Mouse (Mus musculus) urinary bladder, postnatal 25 days (tissue): ENCODE results near the gene Tbk1.

Experiments used
- DNase-seq: peaks from one replicate; pipeline ENCODE4 v3.0.0; 2022; ENCODE audit warnings: low spot score

Tbk1 gene

GRCm38 (mm10) chr10:121586675-121587370 is at the start of gene Tbk1:
Gene Tbk1 (minus strand): TSS chr10:121586787.
- peak; percentile 91 for DNase-seq

DNA sequence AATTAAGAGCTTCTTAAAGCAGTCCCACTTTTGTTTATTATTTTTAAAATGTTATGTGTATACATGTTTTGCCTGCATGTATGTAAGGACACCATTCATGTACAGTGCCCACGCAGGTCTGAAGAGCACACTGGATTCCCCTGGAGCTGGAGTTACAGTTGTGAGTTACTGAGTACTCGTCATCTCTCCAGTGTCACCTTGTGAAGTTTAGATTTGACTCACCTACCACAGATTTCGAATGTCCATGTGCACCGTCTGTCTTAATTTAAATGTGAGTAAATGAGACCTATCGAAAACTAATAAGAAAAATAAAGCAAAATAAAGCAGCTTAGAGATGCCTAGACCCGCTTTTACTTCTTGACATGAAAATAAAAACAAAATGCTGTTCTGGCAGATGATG is 49.7 kb upstream of the Tbk1 start:
- DNase-seq = no peak

GRCm38 (mm10) chr10:121634159-121634558 is 47.6 kb upstream of the Tbk1 start:
- DNase-seq = no peak

- no peak for DNase-seq
Observed at GRCm38 (mm10) chr10:121628561-121629040, 42.0 kb upstream of the Tbk1 start.

DNA sequence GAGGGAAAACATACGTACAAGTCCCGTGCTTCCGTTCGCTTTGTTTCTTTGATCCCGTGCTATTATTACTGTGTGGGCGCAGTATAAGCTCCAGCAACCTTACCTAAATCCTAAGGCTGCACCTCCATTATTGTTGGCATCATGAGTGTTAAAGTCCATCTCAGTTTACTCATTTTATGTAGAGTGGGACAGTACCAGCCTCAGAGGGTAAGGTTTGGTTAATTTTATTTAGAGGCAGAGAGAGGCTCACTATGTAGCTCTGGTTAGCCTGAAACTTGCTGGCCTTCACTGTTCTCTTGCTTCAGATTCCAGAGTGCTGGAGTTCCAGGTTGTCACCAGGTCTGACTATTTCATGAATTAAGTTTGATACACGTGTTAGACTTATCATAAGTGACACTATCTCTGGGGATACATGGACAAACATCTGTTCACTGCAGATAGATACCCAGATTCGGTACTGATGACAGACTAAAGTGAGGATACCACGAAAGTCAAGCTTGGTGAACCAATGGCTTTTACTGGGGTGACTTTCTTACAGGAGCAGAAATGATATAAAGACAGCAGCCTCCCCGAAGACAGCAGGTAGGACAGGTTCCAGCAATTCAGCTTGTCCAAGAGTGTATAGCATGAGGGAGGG is 40.7 kb upstream of the Tbk1 start:
- DNase-seq = no peak

DNA sequence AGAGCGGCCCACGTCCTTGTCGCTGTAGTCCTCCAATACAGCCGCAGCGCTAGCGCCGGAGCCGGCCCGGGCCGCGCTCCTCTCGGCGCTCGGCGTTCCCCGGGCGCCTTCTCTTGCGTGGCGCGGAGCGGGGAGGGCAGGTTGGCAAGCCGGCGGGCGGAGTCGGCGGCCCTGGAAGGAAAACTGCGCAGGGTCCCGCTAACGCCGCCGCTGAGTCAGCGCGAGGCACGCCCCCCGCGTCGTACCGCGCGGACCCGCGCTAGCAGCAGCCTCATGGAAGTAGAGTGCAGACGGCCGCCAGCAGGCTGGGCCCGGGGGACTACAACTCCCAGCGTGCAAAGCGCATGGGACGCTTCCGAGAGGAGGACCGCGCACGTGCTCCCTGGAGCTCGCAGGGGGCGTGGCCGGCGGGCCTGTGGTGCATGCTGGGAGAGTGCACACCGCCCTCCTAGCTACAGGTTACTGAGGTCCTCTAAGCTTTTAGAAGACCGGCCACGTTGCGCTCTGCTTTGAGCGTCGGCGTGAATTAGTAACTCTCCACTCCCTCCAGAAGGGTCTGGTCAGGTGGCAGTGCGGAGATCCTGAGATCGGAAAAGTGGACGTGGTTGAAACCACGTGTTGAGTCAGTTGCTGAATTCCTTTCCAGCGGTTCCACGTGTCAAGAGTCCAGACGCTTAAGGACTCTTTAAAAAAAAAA is 39.7 kb upstream of the Tbk1 start, which contains the start of gene Xpot:
Gene Xpot (minus strand): TSS at position 147 of the 697 bp plus-strand sequence.
- DNase-seq = peak; percentile 97

- DNase-seq = no peak
Observed at GRCm38 (mm10) chr10:121625407-121626185, 39.0 kb upstream of the Tbk1 start.

GRCm38 (mm10) chr10:121625006-121625405 is 38.4 kb upstream of the Tbk1 start:
- no peak for DNase-seq

- no peak for DNase-seq
Observed at GRCm38 (mm10) chr10:121623670-121624069, 37.1 kb upstream of the Tbk1 start.

- no peak for DNase-seq
Observed at GRCm38 (mm10) chr10:121622431-121622830, 35.8 kb upstream of the Tbk1 start.

DNA sequence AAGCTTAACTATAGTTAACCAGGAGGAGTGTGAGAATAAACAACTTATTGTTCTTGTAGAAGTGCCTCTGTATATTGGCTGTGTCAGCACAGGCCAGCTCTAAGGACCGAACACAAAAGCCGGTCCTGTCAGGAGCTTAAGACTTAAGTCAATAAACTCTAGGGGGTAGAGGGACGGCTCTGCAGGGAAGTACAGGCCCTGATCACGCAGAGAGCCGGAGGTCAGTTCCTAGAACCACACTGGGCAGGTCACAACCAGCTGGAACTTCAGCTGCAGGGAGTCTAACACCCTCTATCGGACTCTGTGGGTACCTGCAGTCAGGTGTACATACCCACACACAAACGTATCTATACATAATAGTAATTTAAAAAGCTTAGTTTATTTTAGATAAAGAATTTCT is 29.3 kb upstream of the Tbk1 start:
- no peak for DNase-seq

DNA sequence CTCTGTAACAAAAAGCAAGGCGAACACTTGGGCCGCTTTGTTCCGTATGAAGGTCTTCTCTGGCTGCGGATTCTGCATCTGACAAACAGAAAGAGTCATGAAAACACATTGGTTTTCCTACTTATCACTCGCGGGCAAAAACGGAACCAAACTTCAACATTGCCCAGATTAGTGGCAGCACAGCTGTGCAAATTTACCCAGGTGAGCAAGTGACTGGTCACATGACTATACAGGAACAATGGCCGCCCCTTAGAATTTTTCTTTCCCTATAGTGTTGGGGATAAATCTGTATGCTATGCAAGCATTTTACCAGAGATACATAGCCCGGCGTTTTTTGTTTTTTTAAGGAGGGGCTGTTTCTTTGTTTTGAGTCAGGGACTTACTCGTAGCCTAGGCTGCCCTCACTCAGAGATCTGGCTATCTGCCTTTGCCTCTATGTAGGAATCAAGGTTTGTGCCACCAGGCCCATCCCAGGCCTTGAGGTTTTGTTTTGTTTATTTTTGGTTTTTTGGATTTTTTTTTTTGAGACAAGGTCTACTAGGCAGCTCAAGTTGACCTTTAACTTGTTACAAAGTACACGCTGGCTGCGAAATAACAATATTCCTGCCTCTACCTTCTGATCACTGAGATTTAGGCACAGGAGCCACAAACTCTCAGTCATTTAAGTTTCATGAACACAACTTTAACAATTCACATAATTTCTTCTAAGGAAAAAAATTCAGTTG is 28.7 kb upstream of the Tbk1 start:
- no peak for DNase-seq

GRCm38 (mm10) chr10:121613570-121613969 is 27.0 kb upstream of the Tbk1 start:
- DNase-seq = no peak

GRCm38 (mm10) chr10:121612448-121612847 is 25.9 kb upstream of the Tbk1 start:
- DNase-seq = no peak

DNA sequence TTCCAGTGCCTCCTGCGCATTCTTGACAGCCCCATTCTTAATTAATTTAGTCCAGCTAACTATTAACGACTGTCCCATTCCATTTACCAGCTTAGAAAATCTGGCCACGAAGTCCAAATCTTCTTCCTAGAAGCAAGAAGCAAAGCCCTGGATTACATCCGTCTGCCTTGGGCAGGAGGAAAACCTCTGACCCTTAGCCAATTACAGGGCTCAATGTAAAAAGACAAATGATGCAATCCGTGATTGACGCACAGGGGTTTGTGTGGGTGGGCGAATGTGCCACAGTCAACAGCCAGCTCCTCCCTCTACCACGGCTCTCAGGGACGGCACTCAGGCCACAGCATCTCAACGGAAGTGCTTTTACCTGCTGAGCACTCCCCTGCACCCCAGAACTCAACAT is 25.0 kb upstream of the Tbk1 start:
- DNase-seq = no peak

- DNase-seq = peak; percentile 25
Observed at GRCm38 (mm10) chr10:121608177-121608576, 21.6 kb upstream of the Tbk1 start.

DNA sequence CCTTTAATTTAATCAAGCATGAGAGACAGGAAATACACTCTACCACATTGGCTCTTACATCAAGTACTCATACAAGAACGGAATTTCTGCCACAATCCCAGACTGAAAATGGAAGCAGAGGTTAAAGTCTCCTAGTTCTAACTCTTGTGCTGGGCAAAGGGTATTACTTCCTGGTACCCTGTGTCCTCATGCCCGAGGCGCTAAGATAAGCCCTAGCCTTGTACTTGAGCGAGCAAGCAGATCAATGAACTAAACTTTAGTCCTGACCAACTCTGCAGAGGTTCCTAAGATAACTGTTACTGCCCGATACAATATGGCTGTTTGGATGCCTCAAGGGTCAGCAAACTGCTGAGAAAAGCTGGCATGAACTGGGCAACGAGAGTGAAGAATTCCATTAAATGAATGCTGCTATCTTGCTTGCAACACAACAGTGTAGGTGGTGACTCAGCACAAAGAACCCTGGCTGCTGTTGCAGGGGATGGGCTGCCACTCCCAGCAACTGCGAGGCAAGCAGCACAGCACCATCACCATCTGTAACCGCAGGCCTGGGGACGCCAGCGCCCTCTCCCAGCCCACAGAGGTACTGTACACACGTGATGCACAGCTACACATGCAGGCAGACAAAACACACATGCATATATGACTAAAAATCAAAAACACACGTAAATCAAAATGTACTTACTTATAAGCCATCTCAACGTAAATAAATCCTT is 18.2 kb upstream of the Tbk1 start:
- DNase-seq = no peak

- DNase-seq = no peak
Observed at GRCm38 (mm10) chr10:121603556-121603955, 17.0 kb upstream of the Tbk1 start.

- no peak for DNase-seq
Observed at GRCm38 (mm10) chr10:121601272-121601671, 14.7 kb upstream of the Tbk1 start.

GRCm38 (mm10) chr10:121596580-121596979 is 10.0 kb upstream of the Tbk1 start:
- no peak for DNase-seq

DNA sequence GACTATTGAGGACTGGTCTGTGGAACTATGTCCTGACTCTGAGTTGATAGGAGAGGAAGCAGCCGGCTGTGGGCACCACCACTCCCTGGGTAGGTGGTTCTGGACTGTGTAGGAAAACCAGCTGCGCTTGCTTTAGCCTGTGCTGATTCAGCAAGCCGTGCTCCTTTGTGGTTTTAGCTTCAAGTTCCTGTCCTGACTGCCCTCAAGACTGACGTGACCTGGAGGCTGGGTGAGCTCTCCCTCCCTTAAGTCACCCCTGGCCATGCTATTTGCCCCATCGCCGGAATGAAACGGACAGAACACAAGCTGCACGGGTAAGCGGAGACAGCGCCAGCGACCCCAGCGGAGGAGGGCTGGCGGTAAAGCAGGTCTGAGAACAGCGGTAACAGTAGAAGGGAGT is 4.5 kb upstream of the Tbk1 start:
- no peak for DNase-seq
